Mouse (Mus musculus) CH12.LX (cell line): ENCODE data around the gene Atf1. TPM values are rescaled to one million over a fixed set of nuclear protein-coding genes. Genes with fewer than 3 reads are reported as not detected.

ENCODE experiments used
- DNase-seq: peaks from one replicate; pipeline ENCODE4 v3.0.0-alpha.2; 2013; ENCODE audit errors: extremely low read depth
- H3K27ac ChIP-seq: 2 replicates; pipeline ENCODE4 v1.5.1; 2012; ENCODE audit warnings: low read depth, mild to moderate bottlenecking, control low read depth, moderate library complexity; ENCODE audit not compliant: insufficient read depth
- H3K27me3 ChIP-seq: replicated peaks from 2 replicates; pipeline ENCODE3; 2012; ENCODE audit warnings: inconsistent platforms
- H3K36me3 ChIP-seq, 2 experiments: replicated peaks in 1 of 2; 2 replicates each; pipeline versions ENCODE3 to v1.6.1; 2012; ENCODE audit warnings: inconsistent platforms in 1 of 2, low read length in 1 of 2, mild to moderate bottlenecking in 1 of 2, mixed read lengths in 1 of 2, moderate library complexity in 1 of 2; ENCODE audit not compliant: control insufficient read depth in 1 of 2, insufficient read depth in 1 of 2
- H3K4me1 ChIP-seq, 2 experiments: 2 replicates each; pipeline ENCODE4 v1.6.1; 2012; ENCODE audit warnings: inconsistent platforms in 1 of 2, moderate library complexity in 1 of 2; ENCODE audit not compliant: insufficient read depth in 2 of 2, control insufficient read depth in 1 of 2
- H3K4me2 ChIP-seq: 2 replicates; pipeline ENCODE4 v1.6.1; 2012; ENCODE audit warnings: low read depth, mild to moderate bottlenecking, control low read depth; ENCODE audit not compliant: poor library complexity, insufficient read depth, severe bottlenecking
- H3K4me3 ChIP-seq, 3 experiments: fragments of 150-350 bp in 1 of 3; sonication (generic) in 1 of 3; replicated peaks in 1 of 3; 2 replicates each; pipeline versions ENCODE3 to v1.5.1; 2011 to 2012; ENCODE audit warnings: low read depth in 2 of 3, low read length in 2 of 3, mild to moderate bottlenecking in 2 of 3, moderate library complexity in 2 of 3, control low read depth in 1 of 3, improper control_type of control experiment in 1 of 3, inconsistent platforms in 1 of 3, mixed read lengths in 1 of 3; ENCODE audit not compliant: poor library complexity in 1 of 3
- H3K79me2 ChIP-seq: replicated peaks from 2 replicates; pipeline ENCODE4 v1.6.1; 2012; ENCODE audit warnings: mild to moderate bottlenecking, moderate library complexity; ENCODE audit not compliant: control insufficient read depth, poor library complexity, insufficient read depth, severe bottlenecking; ENCODE audit errors: extremely low read depth
- H3K9ac ChIP-seq: 2 replicates; pipeline ENCODE4 v1.6.1; 2012; ENCODE audit warnings: low read depth, mild to moderate bottlenecking, control low read depth, moderate library complexity; ENCODE audit not compliant: insufficient read depth
- H3K9me3 ChIP-seq: replicated peaks from 2 replicates; pipeline ENCODE3; 2012; ENCODE audit warnings: low read length, inconsistent platforms, mixed read lengths
- BHLHE40 ChIP-seq: IDR thresholded peaks from 2 replicates; pipeline ENCODE4 v1.6.1; 2011; ENCODE audit warnings: mild to moderate bottlenecking, low read depth, low read length, improper control_type of control experiment
- CHD1 ChIP-seq: IDR thresholded peaks from 2 replicates; pipeline ENCODE4 v1.6.1; 2012; ENCODE audit warnings: low read depth, low read length, improper control_type of control experiment, inconsistent platforms
- CTCF ChIP-seq, 2 experiments: IDR thresholded peaks in 1 of 2; conservative IDR thresholded peaks in 1 of 2; 2 replicates each; pipeline ENCODE4 v1.5.1; 2011 to 2012; ENCODE audit warnings: low read depth in 2 of 2, low read length in 2 of 2, improper control_type of control experiment in 1 of 2, inconsistent platforms in 1 of 2, mild to moderate bottlenecking in 1 of 2, moderate library complexity in 1 of 2
- EP300 ChIP-seq: IDR thresholded peaks from 2 replicates; pipeline ENCODE4 v1.6.1; 2011; ENCODE audit warnings: low read length, improper control_type of control experiment
- ETS1 ChIP-seq: conservative IDR thresholded peaks from 2 replicates; pipeline ENCODE4 v1.6.1; 2012; ENCODE audit warnings: low read depth, mild to moderate bottlenecking, inconsistent platforms, low read length, improper control_type of control experiment, moderate library complexity
- GABPA ChIP-seq: IDR thresholded peaks from 2 replicates; pipeline ENCODE4 v1.6.1; 2012; ENCODE audit warnings: low read depth, low read length, improper control_type of control experiment, inconsistent platforms; ENCODE audit not compliant: insufficient replicate concordance
- HCFC1 ChIP-seq: IDR thresholded peaks from 2 replicates; pipeline ENCODE4 v1.6.1; 2012; ENCODE audit warnings: low read depth, mild to moderate bottlenecking, inconsistent platforms, low read length, improper control_type of control experiment
- JUN ChIP-seq: IDR thresholded peaks from 2 replicates; pipeline ENCODE4 v1.6.1; 2011; ENCODE audit warnings: low read depth, mild to moderate bottlenecking, low read length, improper control_type of control experiment, moderate library complexity; ENCODE audit not compliant: insufficient read depth
- KAT2A ChIP-seq: IDR thresholded peaks from 2 replicates; pipeline ENCODE4 v1.6.1; 2012; ENCODE audit warnings: low read length, improper control_type of control experiment, inconsistent platforms; ENCODE audit not compliant: insufficient replicate concordance
- MAFK ChIP-seq: IDR thresholded peaks from 2 replicates; pipeline ENCODE4 v1.6.1; 2011; ENCODE audit warnings: low read length, improper control_type of control experiment; ENCODE audit not compliant: insufficient replicate concordance
- MAX ChIP-seq: IDR thresholded peaks from 2 replicates; pipeline ENCODE4 v1.6.1; 2011; ENCODE audit warnings: low read length, improper control_type of control experiment
- MAZ ChIP-seq: IDR thresholded peaks from 2 replicates; pipeline ENCODE4 v1.6.1; 2012; ENCODE audit warnings: low read depth, mild to moderate bottlenecking, inconsistent platforms, low read length, improper control_type of control experiment, moderate library complexity
- MYC ChIP-seq: IDR thresholded peaks from 2 replicates; pipeline ENCODE4 v1.6.1; 2011; ENCODE audit warnings: low read depth, mild to moderate bottlenecking, improper control_type of control experiment, low read length
- NELFE ChIP-seq: IDR thresholded peaks from 2 replicates; pipeline ENCODE4 v1.6.1; 2011; ENCODE audit warnings: low read depth, low read length, improper control_type of control experiment
- NRF1 ChIP-seq: IDR thresholded peaks from 2 replicates; pipeline ENCODE4 v1.6.1; 2014; ENCODE audit warnings: low read depth, mild to moderate bottlenecking, inconsistent platforms, low read length, improper control_type of control experiment, moderate library complexity
- POLR2AphosphoS2 ChIP-seq: IDR thresholded peaks from 2 replicates; pipeline ENCODE4 v1.6.1; 2011; ENCODE audit warnings: low read depth, low read length, improper control_type of control experiment
- RAD21 ChIP-seq: IDR thresholded peaks from 2 replicates; pipeline ENCODE4 v1.6.1; 2011; ENCODE audit warnings: low read depth, mild to moderate bottlenecking, low read length, improper control_type of control experiment, moderate library complexity
- RCOR1 ChIP-seq: conservative IDR thresholded peaks from 2 replicates; pipeline ENCODE4 v1.6.1; 2012; ENCODE audit warnings: low read depth, mild to moderate bottlenecking, inconsistent platforms, low read length, improper control_type of control experiment
- SIN3A ChIP-seq: IDR thresholded peaks from 2 replicates; pipeline ENCODE4 v1.6.1; 2012; ENCODE audit warnings: low read length, improper control_type of control experiment, inconsistent platforms
- SMC3 ChIP-seq: IDR thresholded peaks from 2 replicates; pipeline ENCODE4 v1.6.1; 2011; ENCODE audit warnings: low read depth, low read length, improper control_type of control experiment
- TBP ChIP-seq: conservative IDR thresholded peaks from 2 replicates; pipeline ENCODE4 v1.6.1; 2011; ENCODE audit warnings: low read depth, low read length, improper control_type of control experiment
- USF2 ChIP-seq: conservative IDR thresholded peaks from 2 replicates; pipeline ENCODE4 v1.6.1; 2011; ENCODE audit warnings: low read depth, low read length, improper control_type of control experiment
- ZKSCAN1 ChIP-seq: IDR thresholded peaks from 2 replicates; pipeline ENCODE4 v1.6.1; 2012; ENCODE audit warnings: low read depth, inconsistent platforms, low read length, improper control_type of control experiment, borderline replicate concordance
- ZNF384 ChIP-seq: IDR thresholded peaks from 2 replicates; pipeline ENCODE4 v1.6.1; 2012; ENCODE audit warnings: low read depth, low read length, improper control_type of control experiment, inconsistent platforms
- dilution Hi-C: fragments of 300-500 bp; cut with MboI; formaldehyde crosslinking; loops from 2 replicates; pipeline ENCODE4 v1.14.3; 2020; ENCODE audit warnings: low sequenced_read_pairs; ENCODE audit not compliant: extremely low pct_unique_long_range_greater_than_20kb, extremely low pct_ligation_motif_present
- in situ Hi-C: fragments of 300-500 bp; cut with MboI; formaldehyde crosslinking; loops from 3 replicates; pipeline ENCODE4 v1.14.3; 2019; ENCODE audit warnings: low sequenced_read_pairs, low pct_ligation_motif_present, low pct_unique_long_range_greater_than_20kb, mixed read lengths
- polyA plus RNA-seq: library from polyadenylated mRNA; unstranded; fragments of >175 nt; gene quantifications from 2 replicates; pipeline ENCODE4 v1.2.1, GENCODE M21; 2012; ENCODE audit warnings: low read depth; ENCODE audit not compliant: insufficient read length
- total RNA-seq, 2 experiments: library from RNA; depleted of rRNA; stranded (reverse); fragments of 300-350 nt in 1 of 2; fragments of >200 nt in 1 of 2; gene quantifications; 2 replicates each; pipeline ENCODE4 v1.2.3; 2012 to 2014

Atf1 gene
- total and polyA plus RNA-seq, 3 experiments, result 28.2 to 133 (median 51.1) TPM

DNA sequence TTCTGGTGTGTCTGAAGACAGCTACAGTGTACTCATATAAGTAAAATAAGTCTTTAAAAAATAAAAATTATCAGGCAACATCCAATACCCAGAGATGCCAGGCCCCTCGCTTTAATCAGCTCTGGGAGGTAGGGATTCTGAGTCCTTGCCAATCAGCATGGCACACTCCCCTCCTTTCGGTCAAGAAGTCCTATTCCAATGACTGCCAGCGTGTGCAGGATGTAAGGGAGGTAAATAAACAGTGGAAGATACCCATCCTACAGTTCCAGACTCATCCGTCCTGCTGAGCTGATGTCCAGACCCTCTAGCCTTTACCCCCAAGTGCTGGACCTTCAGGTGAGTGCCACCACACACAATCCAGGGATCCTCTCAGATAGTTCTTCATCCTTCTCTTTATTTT, 2.2 kb upstream of the Atf1 start:
- Histone ChIP-seq H3K27ac (no peak overlapping the region), H3K27me3 (no peaks in the 10 kb centered on the region), H3K9me3 (peaks cover 32% of the 10 kb centered on the region), H3K4me1 (peaks cover 3 to 22% of the 10 kb centered on the region in 2 experiments), H3K36me3 (peaks cover 0 to 31% of the 10 kb centered on the region in 2 experiments), H3K4me3 (no peak overlapping the region), H3K9ac (no peak overlapping the region), H3K79me2 (peaks cover 21% of the 10 kb centered on the region), H3K4me2 (no peak overlapping the region)
- dilution Hi-C loops (no loop called here), in situ Hi-C loops (no loop called here)
- DNase-seq, result no peak
- no peak for TF ChIP-seq EP300
- TF ChIP-seq JUN, result no peak
- TF ChIP-seq NELFE, result no peak
- TF ChIP-seq GABPA, result no peak

DNA sequence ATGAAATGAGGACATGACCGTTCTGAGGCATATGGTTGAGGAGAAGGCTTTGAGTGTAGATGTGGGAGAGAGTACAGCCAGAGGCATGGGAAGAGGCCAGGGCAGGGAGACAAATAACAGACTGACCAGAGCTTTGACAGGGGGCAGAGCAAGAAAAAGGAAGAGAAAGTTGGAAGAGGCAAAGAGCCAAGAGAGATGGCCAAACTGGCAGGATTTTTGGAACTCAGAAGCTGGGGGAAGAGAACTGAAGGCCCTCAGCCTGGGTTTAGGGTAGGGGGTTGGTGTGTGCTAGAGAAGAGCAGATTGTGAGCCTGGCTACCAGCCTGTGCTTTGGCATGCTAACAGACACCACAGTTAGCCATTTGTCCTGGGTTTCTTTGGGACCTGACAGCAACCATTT, 1.7 kb upstream of the Atf1 start:
- TF ChIP-seq POLR2AphosphoS2 (no peak), CHD1 (no peak), RCOR1 (no peak), SMC3 (no peak), ZNF384 (no peak), ETS1 (no peak)
- no peak overlapping the region for H3K27ac ChIP-seq
- H3K4me1 ChIP-seq, result peaks cover 3 to 27% of the 10 kb centered on the region in 2 experiments
- no peak overlapping the region for H3K9ac ChIP-seq
- peaks cover 32% of the 10 kb centered on the region for H3K9me3 ChIP-seq
- H3K27me3 ChIP-seq, result no peaks in the 10 kb centered on the region
- dilution Hi-C loops, result no loop called here
- no peak overlapping the region for H3K4me3 ChIP-seq
- peaks cover 0 to 31% of the 10 kb centered on the region in 2 experiments for H3K36me3 ChIP-seq
- no peak for DNase-seq
- no peak overlapping the region for H3K4me2 ChIP-seq
- H3K79me2 ChIP-seq, result peaks cover 26% of the 10 kb centered on the region
- in situ Hi-C loops, result no loop called here

GRCm38 (mm10) chr15:100227031-100227662, 472 bp upstream of the Atf1 start:
- peak; percentile 62 for DNase-seq
- Histone ChIP-seq H3K36me3 (peaks cover 0 to 34% of the 10 kb centered on the region in 2 experiments), H3K4me1 (peaks cover 3 to 36% of the 10 kb centered on the region in 2 experiments), H3K4me3 (peak overlapping the region; percentile 85 to 97 (median 93)), H3K9me3 (peaks cover 27% of the 10 kb centered on the region), H3K27me3 (no peaks in the 10 kb centered on the region), H3K27ac (peak overlapping the region; percentile 86), H3K4me2 (peak overlapping the region; percentile 92), H3K79me2 (peaks cover 38% of the 10 kb centered on the region), H3K9ac (peak overlapping the region; percentile 98)
- in situ Hi-C loops, result no loop called here
- dilution Hi-C loops, result no loop called here
- no peak for TF ChIP-seq HCFC1
- TF ChIP-seq CTCF (conservative IDR thresholded peaks at IDR 0.05 in 1 of 2, IDR thresholded peaks at IDR 0.05 in 1 of 2; ENCODE audit: low read depth in 2 of 2, low read length in 2 of 2), result no peak
- no peak for TF ChIP-seq NRF1
- no peak for TF ChIP-seq KAT2A
- TF ChIP-seq JUN, result no peak
- TF ChIP-seq MYC, result no peak
- TF ChIP-seq POLR2AphosphoS2, result peak; percentile 90; the same call in 1 of the 2 replicates
- TF ChIP-seq USF2, result no peak
- TF ChIP-seq TBP, result 0 out of 2 replicates have a peak, but pooled peaks have one; percentile 12
- TF ChIP-seq GABPA, result no peak
- TF ChIP-seq SIN3A, result peak; percentile 70
- 0 out of 2 replicates have a peak, but pooled peaks have one; percentile 1 for TF ChIP-seq EP300
- TF ChIP-seq RAD21, result no peak
- no peak; the same call in 1 of the 2 replicates for TF ChIP-seq NELFE
- no peak for TF ChIP-seq MAZ
- TF ChIP-seq CHD1, result peak; percentile 84; the same call in 1 of the 2 replicates
- 0 out of 2 replicates have a peak, but pooled peaks have one; percentile 5 for TF ChIP-seq MAFK
- TF ChIP-seq MAX, result no peak
- TF ChIP-seq ZKSCAN1, result no peak
- no peak for TF ChIP-seq BHLHE40
